Mouse (Mus musculus) liver (tissue): ENCODE measurements around the gene Dnajc15.

Source experiments
- DNase-seq: peaks from one replicate; pipeline ENCODE4 v3.0.0-alpha.2; 2020; ENCODE audit warnings: mixed read lengths

Gene Dnajc15

DNA sequence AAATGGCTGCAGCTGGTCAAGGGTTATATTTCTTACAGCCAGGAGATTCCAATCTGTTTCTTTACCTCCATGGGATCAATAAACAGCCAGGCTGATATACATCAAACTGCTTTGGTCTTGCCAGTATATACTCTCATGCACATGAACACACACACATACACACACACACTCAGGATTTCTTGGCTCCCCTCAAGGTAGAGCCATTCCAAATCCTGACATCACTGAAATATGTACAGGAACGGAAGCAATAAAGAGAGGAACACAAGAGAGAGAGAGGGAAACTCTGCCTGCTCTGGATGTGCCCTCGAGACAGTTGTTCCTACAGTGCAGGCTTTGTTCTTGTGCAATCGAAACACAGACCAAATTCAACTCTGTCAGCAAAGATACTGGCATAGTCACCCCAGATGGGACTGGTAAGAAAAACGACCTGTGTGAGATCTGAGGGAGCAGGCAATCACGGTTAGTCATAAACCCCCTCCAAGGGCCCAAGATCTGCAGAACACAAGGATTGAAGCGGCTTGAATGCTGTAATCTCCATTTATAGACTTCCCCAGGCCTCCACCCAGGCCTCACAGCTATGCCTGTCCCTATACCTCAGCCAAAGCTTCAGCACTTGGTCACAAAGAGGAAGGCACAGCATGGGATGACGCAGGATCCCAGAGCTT lies 80.5 kb downstream of the Dnajc15 start:
- no peak for DNase-seq

- no peak for DNase-seq
Measured at GRCm38 (mm10) chr14:77792998-77793397, 81.9 kb downstream of the Dnajc15 start.

- no peak for DNase-seq
Measured at GRCm38 (mm10) chr14:77783217-77783616, 91.7 kb downstream of the Dnajc15 start.

GRCm38 (mm10) chr14:77777365-77777764 lies 97.6 kb downstream of the Dnajc15 start:
- DNase-seq: no peak

- DNase-seq: no peak
Measured at GRCm38 (mm10) chr14:77776005-77776531, 98.9 kb downstream of the Dnajc15 start.

DNA sequence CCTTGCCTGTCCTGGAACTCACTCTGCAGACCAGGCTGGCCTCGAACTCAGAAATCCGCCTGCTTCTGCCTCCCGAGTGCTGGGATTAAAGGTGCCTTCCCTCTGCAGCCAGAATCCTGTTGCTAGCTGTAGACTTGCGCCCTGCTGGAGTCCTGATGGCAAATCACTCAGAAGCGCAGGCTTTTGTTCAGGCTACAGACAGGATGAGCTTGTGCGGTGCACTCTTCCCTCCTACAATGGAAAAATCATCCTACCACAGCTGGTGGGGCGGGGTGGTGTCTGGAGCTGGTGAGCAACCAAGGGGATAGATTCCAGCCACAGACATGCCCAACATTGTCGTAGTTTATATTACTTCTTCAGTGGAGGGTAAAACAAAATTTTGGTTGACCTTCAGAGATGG lies 101.6 kb downstream of the Dnajc15 start:
- no peak for DNase-seq

DNA sequence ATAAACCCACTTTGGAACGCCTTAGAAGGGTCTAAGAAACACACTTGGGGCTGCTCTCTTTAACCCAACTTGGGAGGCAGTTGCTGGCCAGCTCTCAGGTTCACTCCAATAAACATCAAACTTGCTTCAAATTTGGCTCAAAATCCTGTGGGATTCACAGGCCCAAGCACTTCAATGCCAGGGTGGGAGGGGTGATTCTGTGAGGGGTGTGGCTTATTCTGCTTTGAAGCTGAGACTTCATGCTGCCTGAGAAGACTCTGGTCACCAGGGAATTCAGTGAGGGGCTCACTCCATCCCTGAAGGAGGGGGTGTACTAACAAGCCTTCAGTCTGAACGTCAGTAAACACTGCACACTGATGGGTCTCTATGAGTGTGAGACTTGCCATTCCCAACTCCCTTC lies 103.3 kb downstream of the Dnajc15 start:
- no peak for DNase-seq
